In genomic region chr12:111688069-111688428, GRCm38 (mm10) we compare ENCODE assay signal across 9 mouse cellular contexts. TPM values are rescaled to one million over a fixed set of nuclear protein-coding genes. Genes with fewer than 3 reads are reported as not detected.
DNase-seq lines count a peak whose midpoint lies in the region; ATAC-seq and TF ChIP-seq lines count a peak whose summit lies in the region.
"Had no signal": no experiment of that assay in that cellular context is flagged by ENCODE, and none has a peak within 500 bp of the region (broad histone marks: within the 10 kb centered on the region; RNA-seq: fewer than 3 reads in every experiment).

No protein-coding gene starts in this region.

- no peak overlapping the region for H3K4me2 ChIP-seq in midbrain, postnatal 0 days (ENCODE audit: low read depth, low read length, poor library complexity, severe bottlenecking)

- H3K36me3 ChIP-seq in hindbrain, embryonic 10.5 days = peaks cover 15% of the 10 kb centered on the region
- H3K36me3 ChIP-seq in midbrain, postnatal 0 days (ENCODE audit: insufficient read depth, low read length) = peaks cover 4% of the 10 kb centered on the region; the same call in 1 of the 2 replicates

- no peaks in the 10 kb centered on the region for H3K27me3 ChIP-seq in hindbrain, embryonic 10.5 days (ENCODE audit: insufficient read depth, poor library complexity, severe bottlenecking)
- H3K27me3 ChIP-seq in midbrain, postnatal 0 days (ENCODE audit: insufficient read depth, low read length) = no peaks in the 10 kb centered on the region
- H3K27me3 ChIP-seq: Patski had no signal

- peaks cover 76% of the 10 kb centered on the region for H3K4me1 ChIP-seq in hindbrain, embryonic 10.5 days (replicated peaks)
- peaks cover 10% of the 10 kb centered on the region; the same call in 1 of the 2 replicates for H3K4me1 ChIP-seq in midbrain, postnatal 0 days (ENCODE audit: insufficient read depth, low read length)

- no peak overlapping the region for H3K9ac ChIP-seq in midbrain, postnatal 0 days (replicated peaks; ENCODE audit: low read length, poor library complexity, severe bottlenecking)

- peak; percentile 67 for DNase-seq in cerebellum, adult 9-10 months
- no peak for DNase-seq in cerebellum, adult 11 months
- no peak for DNase-seq in layer of hippocampus, adult 2 months (ENCODE audit: low spot score in 2 of 2)
- DNase-seq in layer of hippocampus, adult 9-10 months (ENCODE audit: low spot score) = no peak
- DNase-seq in hindbrain, embryonic 10.5 days (ENCODE audit: low spot score) = no peak
- peak; percentile 30 for DNase-seq in midbrain, postnatal 0 days (ENCODE audit: low spot score)
- no peak for DNase-seq in frontal cortex, postnatal 14 days (ENCODE audit: low spot score in 2 of 2)
- DNase-seq in frontal cortex, postnatal 10 days (ENCODE audit: low spot score in 2 of 2) = no peak

- no peak; the same call in 1 of the 2 replicates for ATAC-seq in midbrain, postnatal 0 days (ENCODE audit: low FRiP score)
- ATAC-seq: Patski had no signal

- no peak overlapping the region for H3K4me3 ChIP-seq in layer of hippocampus, adult 2 months
- H3K4me3 ChIP-seq in hindbrain, embryonic 10.5 days = peak overlapping the region; percentile 9; the same call in 1 of the 2 replicates
- H3K4me3 ChIP-seq in midbrain, postnatal 0 days (ENCODE audit: low read depth, low read length) = no peak overlapping the region

- TF ChIP-seq CTCF in layer of hippocampus, adult 2 months (conservative IDR thresholded peaks at IDR 0.05) = no peak
- TF ChIP-seq CTCF in midbrain, postnatal 0 days (IDR thresholded peaks at IDR 0.05) = no peak

- no peaks in the 10 kb centered on the region for H3K9me3 ChIP-seq in hindbrain, embryonic 10.5 days
- H3K9me3 ChIP-seq in midbrain, postnatal 0 days (ENCODE audit: low read length) = no peaks in the 10 kb centered on the region

- peak overlapping the region; percentile 86 for H3K27ac ChIP-seq in layer of hippocampus, adult 2 months
- H3K27ac ChIP-seq in hindbrain, embryonic 10.5 days = peak overlapping the region; percentile 98
- H3K27ac ChIP-seq in midbrain, postnatal 0 days (ENCODE audit: low read depth, low read length) = peak overlapping the region; percentile 72

- 25% methylated on average over 2 of the region's 2 CpGs for WGBS in hindbrain, embryonic 10.5 days
- 11% methylated on average over 2 of the region's 2 CpGs for WGBS in midbrain, postnatal 0 days

RNA-seq across cellular contexts. Expression of gene Trmt61a, which starts 10.1 kb away (rescaled TPM):
- 10 to 100 TPM; 16.7 to 18.0 TPM for total RNA-seq in layer of hippocampus, adult 2 months (2021)
- 15.1 and 16.2 TPM in 2 replicates for polyA plus RNA-seq in hindbrain, embryonic 10.5 days (2016; fragmentation: Nextera tagmentation; extraction: Ambion mirVana)
- total RNA-seq in midbrain, postnatal 0 days (2014; rRNA removed) = 23.2 and 27.5 TPM in 2 replicates
- polyA plus RNA-seq in midbrain, postnatal 0 days (2015; fragmentation: Nextera tagmentation; extraction: Ambion mirVana) = 8.4 and 8.7 TPM in 2 replicates

RNA-seq across cellular contexts. Expression of gene Ckb, which starts 15.9 kb away (rescaled TPM):
- 1,000 to 10,000 TPM; 1,228 to 1,237 TPM for total RNA-seq in layer of hippocampus, adult 2 months (2021)
- polyA plus RNA-seq in hindbrain, embryonic 10.5 days (2016; fragmentation: Nextera tagmentation; extraction: Ambion mirVana) = 2,059 and 2,773 TPM in 2 replicates
- total RNA-seq in midbrain, postnatal 0 days (2014; rRNA removed) = 1,673 and 2,112 TPM in 2 replicates
- 1,654 and 1,809 TPM in 2 replicates for polyA plus RNA-seq in midbrain, postnatal 0 days (2015; fragmentation: Nextera tagmentation; extraction: Ambion mirVana)

RNA-seq across cellular contexts. Expression of gene Bag5, which starts 25.0 kb away (rescaled TPM):
- total RNA-seq in layer of hippocampus, adult 2 months (2021) = 10 to 100 TPM; 50.6 to 50.9 TPM
- 53.5 and 53.6 TPM in 2 replicates for polyA plus RNA-seq in hindbrain, embryonic 10.5 days (2016; fragmentation: Nextera tagmentation; extraction: Ambion mirVana)
- total RNA-seq in midbrain, postnatal 0 days (2014; rRNA removed) = 28.7 and 43.5 TPM in 2 replicates
- polyA plus RNA-seq in midbrain, postnatal 0 days (2015; fragmentation: Nextera tagmentation; extraction: Ambion mirVana) = 68.7 and 70.8 TPM in 2 replicates

RNA-seq across cellular contexts. Expression of gene Apopt1, which starts 25.0 kb away (rescaled TPM):
- 10 to 100 TPM; 35.7 to 36.8 TPM for total RNA-seq in layer of hippocampus, adult 2 months (2021)
- polyA plus RNA-seq in hindbrain, embryonic 10.5 days (2016; fragmentation: Nextera tagmentation; extraction: Ambion mirVana) = 55.3 and 59.2 TPM in 2 replicates
- total RNA-seq in midbrain, postnatal 0 days (2014; rRNA removed) = 17.9 and 27.8 TPM in 2 replicates
- 63.1 and 67.0 TPM in 2 replicates for polyA plus RNA-seq in midbrain, postnatal 0 days (2015; fragmentation: Nextera tagmentation; extraction: Ambion mirVana)

Comparison
In these comparisons a context has a peak if more than half of its experiments do, and no peak if none do; other contexts are left out.
1. DNase-seq: peak in cerebellum, adult 9-10 months (single experiment) and midbrain, postnatal 0 days (single experiment); none in cerebellum, adult 11 months (single experiment), layer of hippocampus, adult 2 months (0 of 2), layer of hippocampus, adult 9-10 months (single experiment), hindbrain, embryonic 10.5 days (single experiment), frontal cortex, postnatal 14 days (0 of 2) and frontal cortex, postnatal 10 days (0 of 2).
2. Peak in every context shown above with its lines, with median percentiles within 50 percentile points of each other: H3K27ac ChIP-seq.